Mouse (Mus musculus) forebrain, embryonic 15.5 days (tissue): ENCODE results near the gene Tapbp. TPM values are rescaled to one million over a fixed set of nuclear protein-coding genes. Genes with fewer than 3 reads are reported as not detected.

Experiments used
- ATAC-seq: fragments of 200-750 bp; cut with Nextera tagmentation; replicated peaks from 2 replicates; pipeline ENCODE4 v1.8.0; 2017; ENCODE audit warnings: mild to moderate bottlenecking, moderate TSS enrichment, moderate library complexity
- H3K27ac ChIP-seq: fragments of 300-500 bp; sonication (generic); replicated peaks from 2 replicates; pipeline ENCODE4 v1.5.1; 2015; ENCODE audit warnings: mild to moderate bottlenecking, inconsistent platforms
- H3K27me3 ChIP-seq: fragments of 300-500 bp; sonication (generic); 2 replicates; pipeline ENCODE4 v1.6.1; 2015; ENCODE audit warnings: inconsistent platforms
- H3K36me3 ChIP-seq: fragments of 300-500 bp; sonication (generic); 2 replicates; pipeline ENCODE4 v1.6.1; 2015; ENCODE audit warnings: mild to moderate bottlenecking, inconsistent platforms
- H3K4me1 ChIP-seq: fragments of 300-500 bp; sonication (generic); 2 replicates; pipeline ENCODE4 v1.6.1; 2015; ENCODE audit warnings: inconsistent platforms
- H3K4me2 ChIP-seq: fragments of 300-500 bp; sonication (generic); replicated peaks from 2 replicates; pipeline ENCODE4 v1.6.1; 2015; ENCODE audit warnings: mild to moderate bottlenecking, inconsistent platforms
- H3K4me3 ChIP-seq: fragments of 300-500 bp; sonication (generic); 2 replicates; pipeline ENCODE4 v1.5.1; 2015; ENCODE audit warnings: mild to moderate bottlenecking, inconsistent platforms
- H3K9ac ChIP-seq: fragments of 300-500 bp; sonication (generic); replicated peaks from 2 replicates; pipeline ENCODE4 v1.6.1; 2015; ENCODE audit warnings: mild to moderate bottlenecking, inconsistent platforms
- H3K9me3 ChIP-seq: fragments of 300-500 bp; sonication (generic); 2 replicates; pipeline ENCODE4 v1.6.1; 2016; ENCODE audit warnings: inconsistent platforms
- WGBS: fragments of 180-500 bp; shearing (Covaris S2); methylation state at CpG from one replicate; pipeline ENCODE4 v1.1.7; 2015; ENCODE audit warnings: mixed read lengths; 5-methylcytosine and 5-hydroxymethylcytosine counted together
- microRNA-seq: library from miRNA; unstranded; fragments of <30 nt; microRNA quantifications from one replicate; pipeline ENCODE4, GENCODE M21; 2016
- polyA plus RNA-seq: library from polyadenylated mRNA; unstranded; fragments of >200 nt; fragmentation: Nextera tagmentation; extraction: Ambion mirVana; gene quantifications from 2 replicates; pipeline ENCODE4 v1.2.1, GENCODE M21; 2015

The Tapbp gene
- polyA plus RNA-seq, 1 experiment from 2014 or later, result 18.2 TPM

GRCm38 (mm10) chr17:33965082-33965845, 49.6 kb downstream of the Tapbp start:
- H3K4me1 ChIP-seq, result no peaks in the 10 kb centered on the region
- WGBS, result 89% methylated on average over 17 of the region's 17 CpGs
- no peak overlapping the region for H3K9ac ChIP-seq
- H3K36me3 ChIP-seq, result peaks cover 50% of the 10 kb centered on the region
- no peak overlapping the region for H3K27ac ChIP-seq
- H3K4me2 ChIP-seq, result no peak overlapping the region
- ATAC-seq, result no peak
- no peak overlapping the region for H3K4me3 ChIP-seq
- no peaks in the 10 kb centered on the region for H3K9me3 ChIP-seq
- no peaks in the 10 kb centered on the region for H3K27me3 ChIP-seq

- Histone ChIP-seq H3K4me1 (no peaks in the 10 kb centered on the region), H3K27me3 (no peaks in the 10 kb centered on the region), H3K9me3 (no peaks in the 10 kb centered on the region), H3K4me2 (no peak overlapping the region), H3K36me3 (peaks cover 44% of the 10 kb centered on the region), H3K9ac (no peak overlapping the region), H3K27ac (no peak overlapping the region), H3K4me3 (no peak overlapping the region)
- 91% methylated on average over 16 of the region's 16 CpGs for WGBS
- no peak for ATAC-seq
Measured at GRCm38 (mm10) chr17:33965846-33966550, 50.3 kb downstream of the Tapbp start.

- no peaks in the 10 kb centered on the region for H3K4me1 ChIP-seq
- H3K9ac ChIP-seq, result no peak overlapping the region
- H3K9me3 ChIP-seq, result no peaks in the 10 kb centered on the region
- peak; percentile 70 for ATAC-seq
- peaks cover 21% of the 10 kb centered on the region for H3K36me3 ChIP-seq
- 5% methylated on average over 9 of the region's 9 CpGs for WGBS
- H3K4me2 ChIP-seq, result no peak overlapping the region
- peaks cover 5% of the 10 kb centered on the region; the same call in 1 of the 2 replicates for H3K27me3 ChIP-seq
- H3K27ac ChIP-seq, result no peak overlapping the region
- H3K4me3 ChIP-seq, result no peak overlapping the region
Measured at GRCm38 (mm10) chr17:33968489-33968888, 52.8 kb downstream of the Tapbp start.

GRCm38 (mm10) chr17:33968927-33969326, 53.2 kb downstream of the Tapbp start:
- 31% methylated on average over 5 of the region's 5 CpGs for WGBS
- Histone ChIP-seq H3K27ac (no peak overlapping the region), H3K9ac (no peak overlapping the region), H3K9me3 (no peaks in the 10 kb centered on the region), H3K27me3 (peaks cover 5% of the 10 kb centered on the region; the same call in 1 of the 2 replicates), H3K4me3 (no peak overlapping the region), H3K4me2 (no peak overlapping the region), H3K36me3 (peaks cover 18% of the 10 kb centered on the region), H3K4me1 (no peaks in the 10 kb centered on the region)
- peak; percentile 71 for ATAC-seq

GRCm38 (mm10) chr17:33969394-33969793, 53.7 kb downstream of the Tapbp start:
- 77% methylated on average over 4 of the region's 4 CpGs for WGBS
- no peak overlapping the region for H3K4me3 ChIP-seq
- no peak for ATAC-seq

GRCm38 (mm10) chr17:33972691-33973090, 57.0 kb downstream of the Tapbp start:
- no peaks in the 10 kb centered on the region for H3K36me3 ChIP-seq
- H3K4me2 ChIP-seq, result no peak overlapping the region
- H3K4me1 ChIP-seq, result no peaks in the 10 kb centered on the region
- no peak overlapping the region for H3K4me3 ChIP-seq
- ATAC-seq, result no peak
- H3K27ac ChIP-seq, result no peak overlapping the region
- WGBS, result 12% methylated on average over 1 of the region's 1 CpGs
- H3K9me3 ChIP-seq, result no peaks in the 10 kb centered on the region
- H3K9ac ChIP-seq, result no peak overlapping the region
- H3K27me3 ChIP-seq, result peaks cover 22% of the 10 kb centered on the region

More at GRCm38 (mm10) chr17:33969394-33969793, 53.7 kb downstream of the Tapbp start:
- no peaks in the 10 kb centered on the region for H3K4me1 ChIP-seq
- H3K9ac ChIP-seq, result no peak overlapping the region
- H3K4me2 ChIP-seq, result no peak overlapping the region
- peaks cover 5% of the 10 kb centered on the region; the same call in 1 of the 2 replicates for H3K27me3 ChIP-seq
- H3K27ac ChIP-seq, result no peak overlapping the region
- H3K36me3 ChIP-seq, result peaks cover 18% of the 10 kb centered on the region
- no peaks in the 10 kb centered on the region for H3K9me3 ChIP-seq

- no peaks in the 10 kb centered on the region for H3K36me3 ChIP-seq
- no peak overlapping the region for H3K4me3 ChIP-seq
- no peak overlapping the region for H3K9ac ChIP-seq
- WGBS, result 64% methylated on average over 3 of the region's 3 CpGs
- peaks cover 31% of the 10 kb centered on the region for H3K27me3 ChIP-seq
- H3K4me2 ChIP-seq, result no peak overlapping the region
- H3K4me1 ChIP-seq, result peaks cover 5% of the 10 kb centered on the region
- no peak for ATAC-seq
- no peak overlapping the region for H3K27ac ChIP-seq
- H3K9me3 ChIP-seq, result no peaks in the 10 kb centered on the region
Measured at GRCm38 (mm10) chr17:33973572-33973971, 57.9 kb downstream of the Tapbp start.

GRCm38 (mm10) chr17:33977861-33978557, 62.3 kb downstream of the Tapbp start:
- Histone ChIP-seq H3K36me3 (no peaks in the 10 kb centered on the region), H3K27ac (no peak overlapping the region), H3K9me3 (no peaks in the 10 kb centered on the region), H3K4me2 (peak overlapping the region; percentile 52), H3K9ac (peak overlapping the region; percentile 30; the same call in 1 of the 2 replicates), H3K4me1 (peaks cover 20% of the 10 kb centered on the region), H3K27me3 (peaks cover 45% of the 10 kb centered on the region), H3K4me3 (peak overlapping the region; percentile 35)
- 2% methylated on average over 57 of the region's 57 CpGs for WGBS
- no peak for ATAC-seq

GRCm38 (mm10) chr17:33978631-33979031, 62.9 kb downstream of the Tapbp start:
- no peak for ATAC-seq
- H3K9me3 ChIP-seq, result no peaks in the 10 kb centered on the region
- WGBS, result under 1% methylated on average over 17 of the region's 17 CpGs
- H3K9ac ChIP-seq, result no peak overlapping the region
- H3K36me3 ChIP-seq, result no peaks in the 10 kb centered on the region
- peak overlapping the region; percentile 35 for H3K4me3 ChIP-seq
- H3K4me1 ChIP-seq, result peaks cover 20% of the 10 kb centered on the region
- H3K27ac ChIP-seq, result no peak overlapping the region
- H3K4me2 ChIP-seq, result peak overlapping the region; percentile 52
- peaks cover 45% of the 10 kb centered on the region for H3K27me3 ChIP-seq

Small RNA genes lying within 50 kb of the gene (microRNA-seq; reads per million reads assigned to microRNA genes)
- gene Gm27740, result not detected

Other genes with a start within 250 kb of the Tapbp start
- 246 and 265 TPM in 2 replicates for gene Hnrnpm, start 229.0 kb upstream of the Tapbp start, polyA plus RNA-seq
- gene March2, start 197.2 kb upstream of the Tapbp start, polyA plus RNA-seq, result 71.8 and 72.8 TPM in 2 replicates
- gene Rab11b, start 155.4 kb upstream of the Tapbp start, polyA plus RNA-seq, result 452 and 485 TPM in 2 replicates
- gene Angptl4, start 134.1 kb upstream of the Tapbp start, polyA plus RNA-seq, result 12.8 and 14.0 TPM in 2 replicates
- gene Kank3, start 105.4 kb upstream of the Tapbp start, polyA plus RNA-seq, result 41.4 and 42.5 TPM in 2 replicates
- 612 and 676 TPM in 2 replicates for gene Rps28, start 91.3 kb upstream of the Tapbp start, polyA plus RNA-seq
- 417 and 444 TPM in 2 replicates for gene Ndufa7, start 91.3 kb upstream of the Tapbp start, polyA plus RNA-seq
- gene Cd320, start 72.8 kb upstream of the Tapbp start, polyA plus RNA-seq, result 60.7 and 63.5 TPM in 2 replicates
- not detected in 2 replicates for gene Gm7029, start 42.1 kb upstream of the Tapbp start, polyA plus RNA-seq
- gene Kifc1, start 25.2 kb upstream of the Tapbp start, polyA plus RNA-seq, result 3.3 and 4.3 TPM in 2 replicates
- gene Platr17, start 10.8 kb upstream of the Tapbp start, polyA plus RNA-seq, result 0.32 and 0.80 TPM in 2 replicates
- gene Daxx, start 6.5 kb upstream of the Tapbp start, polyA plus RNA-seq, result 61.5 and 63.5 TPM in 2 replicates
- gene Zbtb22, start within 50 bp of the Tapbp start, polyA plus RNA-seq, result 18.7 and 19.5 TPM in 2 replicates
- gene Rgl2, start 13.6 kb downstream of the Tapbp start, polyA plus RNA-seq, result 46.6 and 47.2 TPM in 2 replicates
- 198 and 212 TPM in 2 replicates for gene Pfdn6, start 24.4 kb downstream of the Tapbp start, polyA plus RNA-seq
- 31.0 and 33.4 TPM in 2 replicates for gene Wdr46, start 24.8 kb downstream of the Tapbp start, polyA plus RNA-seq
- gene B3galt4, start 35.6 kb downstream of the Tapbp start, polyA plus RNA-seq, result 10.1 and 10.4 TPM in 2 replicates
- gene Vps52, start 39.9 kb downstream of the Tapbp start, polyA plus RNA-seq, result 75.8 and 79.7 TPM in 2 replicates
- 864 and 971 TPM in 2 replicates for gene Rps18, start 40.1 kb downstream of the Tapbp start, polyA plus RNA-seq
- 8.1 and 13.0 TPM in 2 replicates for gene H2-K1, start 84.4 kb downstream of the Tapbp start, polyA plus RNA-seq
- gene Ring1, start 108.8 kb downstream of the Tapbp start, polyA plus RNA-seq, result 21.9 and 22.9 TPM in 2 replicates
- 64.4 and 74.3 TPM in 2 replicates for gene H2-Ke6, start 112.2 kb downstream of the Tapbp start, polyA plus RNA-seq
- gene Slc39a7, start 115.8 kb downstream of the Tapbp start, polyA plus RNA-seq, result 148 and 156 TPM in 2 replicates
- 58.2 and 64.5 TPM in 2 replicates for gene Rxrb, start 115.9 kb downstream of the Tapbp start, polyA plus RNA-seq
- gene Col11a2, start 123.5 kb downstream of the Tapbp start, polyA plus RNA-seq, result 2.0 and 2.1 TPM in 2 replicates
- 0.15 TPM in 1 of 2 replicates, not detected in the other for gene H2-Oa, start 176.4 kb downstream of the Tapbp start, polyA plus RNA-seq
- gene H2-DMa, start 203.6 kb downstream of the Tapbp start, polyA plus RNA-seq, result 12.9 and 13.0 TPM in 2 replicates
- 132 and 133 TPM in 2 replicates for gene Brd2, start 206.7 kb downstream of the Tapbp start, polyA plus RNA-seq
- 1.0 and 1.4 TPM in 2 replicates for gene H2-DMb2, start 227.4 kb downstream of the Tapbp start, polyA plus RNA-seq
- 0.88 and 0.91 TPM in 2 replicates for gene H2-DMb1, start 237.2 kb downstream of the Tapbp start, polyA plus RNA-seq